Mouse (Mus musculus): Measurements from ENCODE around the gene Yars. TPM values are rescaled to one million over a fixed set of nuclear protein-coding genes. Genes with fewer than 3 reads are reported as not detected.

Gene Yars
- polyA plus RNA-seq, 1 experiment from 2014 or later: 98.9 TPM

- H3K4me1 ChIP-seq: peaks cover 56% of the 10 kb centered on the region
- no peak for DNase-seq (ENCODE audit: low spot score)
- H3K9me3 ChIP-seq (replicated peaks): no peaks in the 10 kb centered on the region
- H3K27ac ChIP-seq: no peak overlapping the region
- peaks cover 86% of the 10 kb centered on the region for H3K27me3 ChIP-seq (ENCODE audit: low read depth, poor library complexity, severe bottlenecking)
- H3K36me3 ChIP-seq: peaks cover 34% of the 10 kb centered on the region
- 98% methylated on average over 12 of the region's 12 CpGs for WGBS
- no peak overlapping the region for H3K4me3 ChIP-seq
These were observed 35.8 kb downstream of the Yars start for GRCm38 (mm10) chr4:129225315-129225714.

- peaks cover 87% of the 10 kb centered on the region for H3K27me3 ChIP-seq (ENCODE audit: low read depth, poor library complexity, severe bottlenecking)
- no peak for DNase-seq (ENCODE audit: low spot score)
- 0 out of 2 replicates have a peak overlapping the region, but pooled peaks have one; percentile 39 for H3K4me3 ChIP-seq
These were observed 36.9 kb downstream of the Yars start for GRCm38 (mm10) chr4:129226441-129226963.

GRCm38 (mm10) chr4:129227170-129227984, 37.8 kb downstream of the Yars start:
- Histone ChIP-seq H3K27me3 (ENCODE audit: low read depth, poor library complexity, severe bottlenecking) (peaks cover 78% of the 10 kb centered on the region), H3K9me3 (replicated peaks) (no peaks in the 10 kb centered on the region), H3K27ac (peak overlapping the region; percentile 58), H3K4me3 (peak overlapping the region; percentile 39), H3K36me3 (peaks cover 14% of the 10 kb centered on the region), H3K4me1 (peaks cover 64% of the 10 kb centered on the region)
- WGBS: 8% methylated on average over 22 of the region's 22 CpGs
- no peak for DNase-seq (ENCODE audit: low spot score)

More at GRCm38 (mm10) chr4:129226441-129226963, 36.9 kb downstream of the Yars start:
- WGBS: 34% methylated on average over 5 of the region's 5 CpGs
- Histone ChIP-seq H3K4me1 (peaks cover 58% of the 10 kb centered on the region), H3K9me3 (replicated peaks) (no peaks in the 10 kb centered on the region), H3K36me3 (peaks cover 22% of the 10 kb centered on the region), H3K27ac (0 out of 2 replicates have a peak overlapping the region, but pooled peaks have one; percentile 42)

GRCm38 (mm10) chr4:129227985-129228381, 38.4 kb downstream of the Yars start:
- Histone ChIP-seq H3K9me3 (replicated peaks) (no peaks in the 10 kb centered on the region), H3K4me3 (peak overlapping the region; percentile 39), H3K27ac (peak overlapping the region; percentile 58), H3K4me1 (peaks cover 58% of the 10 kb centered on the region), H3K27me3 (ENCODE audit: low read depth, poor library complexity, severe bottlenecking) (peaks cover 72% of the 10 kb centered on the region), H3K36me3 (peaks cover 9% of the 10 kb centered on the region)
- WGBS: 36% methylated on average over 8 of the region's 8 CpGs
- no peak for DNase-seq (ENCODE audit: low spot score)

- Histone ChIP-seq H3K36me3 (no peaks in the 10 kb centered on the region), H3K4me3 (no peak overlapping the region), H3K27me3 (ENCODE audit: low read depth, poor library complexity, severe bottlenecking) (peaks cover 42% of the 10 kb centered on the region), H3K27ac (no peak overlapping the region), H3K9me3 (replicated peaks) (no peaks in the 10 kb centered on the region), H3K4me1 (peaks cover 49% of the 10 kb centered on the region)
- DNase-seq (ENCODE audit: low spot score): no peak
- 65% methylated on average over 8 of the region's 8 CpGs for WGBS
These were observed 41.4 kb downstream of the Yars start for GRCm38 (mm10) chr4:129230926-129231325.

GRCm38 (mm10) chr4:129231594-129232450, 42.3 kb downstream of the Yars start:
- 64% methylated on average over 12 of the region's 12 CpGs for WGBS
- Histone ChIP-seq H3K9me3 (replicated peaks) (no peaks in the 10 kb centered on the region), H3K27ac (no peak overlapping the region), H3K4me1 (peaks cover 47% of the 10 kb centered on the region), H3K4me3 (no peak overlapping the region), H3K27me3 (ENCODE audit: low read depth, poor library complexity, severe bottlenecking) (peaks cover 34% of the 10 kb centered on the region), H3K36me3 (no peaks in the 10 kb centered on the region)
- no peak for DNase-seq (ENCODE audit: low spot score)

GRCm38 (mm10) chr4:129232561-129233360, 43.2 kb downstream of the Yars start:
- H3K27me3 ChIP-seq (ENCODE audit: low read depth, poor library complexity, severe bottlenecking): peaks cover 34% of the 10 kb centered on the region
- H3K27ac ChIP-seq: no peak overlapping the region
- no peaks in the 10 kb centered on the region for H3K9me3 ChIP-seq (replicated peaks)
- peaks cover 47% of the 10 kb centered on the region for H3K4me1 ChIP-seq
- DNase-seq (ENCODE audit: low spot score): no peak
- no peaks in the 10 kb centered on the region for H3K36me3 ChIP-seq
- H3K4me3 ChIP-seq: no peak overlapping the region
- WGBS: 72% methylated on average over 9 of the region's 9 CpGs

- Histone ChIP-seq H3K36me3 (0 out of 2 replicates have a peak, but pooled peaks cover 2% of the 10 kb centered on the region), H3K4me3 (no peak overlapping the region), H3K4me1 (peaks cover 58% of the 10 kb centered on the region), H3K9me3 (replicated peaks) (no peaks in the 10 kb centered on the region), H3K27me3 (ENCODE audit: low read depth, poor library complexity, severe bottlenecking) (peaks cover 25% of the 10 kb centered on the region), H3K27ac (no peak overlapping the region)
- no peak for DNase-seq (ENCODE audit: low spot score)
- WGBS: 51% methylated on average over 7 of the region's 7 CpGs
These were observed 44.9 kb downstream of the Yars start for GRCm38 (mm10) chr4:129234488-129234887.

- Histone ChIP-seq H3K27me3 (ENCODE audit: low read depth, poor library complexity, severe bottlenecking) (peaks cover 20% of the 10 kb centered on the region), H3K4me3 (no peak overlapping the region), H3K36me3 (0 out of 2 replicates have a peak, but pooled peaks cover 2% of the 10 kb centered on the region), H3K4me1 (peaks cover 58% of the 10 kb centered on the region), H3K9me3 (replicated peaks) (no peaks in the 10 kb centered on the region), H3K27ac (no peak overlapping the region)
- WGBS: 76% methylated on average over 3 of the region's 3 CpGs
- no peak for DNase-seq (ENCODE audit: low spot score)
These were observed 45.6 kb downstream of the Yars start for GRCm38 (mm10) chr4:129235147-129235546.

- WGBS: 86% methylated on average over 8 of the region's 8 CpGs
- peaks cover 15% of the 10 kb centered on the region for H3K27me3 ChIP-seq (ENCODE audit: low read depth, poor library complexity, severe bottlenecking)
- H3K36me3 ChIP-seq: 0 out of 2 replicates have a peak, but pooled peaks cover 2% of the 10 kb centered on the region
- no peaks in the 10 kb centered on the region for H3K9me3 ChIP-seq (replicated peaks)
- no peak for DNase-seq (ENCODE audit: low spot score)
- no peak overlapping the region for H3K4me3 ChIP-seq
- peaks cover 54% of the 10 kb centered on the region for H3K4me1 ChIP-seq
- no peak overlapping the region for H3K27ac ChIP-seq
These were observed 46.8 kb downstream of the Yars start for GRCm38 (mm10) chr4:129236236-129236813.

GRCm38 (mm10) chr4:129237843-129238441, 48.4 kb downstream of the Yars start:
- Histone ChIP-seq H3K4me1 (peaks cover 56% of the 10 kb centered on the region), H3K27me3 (ENCODE audit: low read depth, poor library complexity, severe bottlenecking) (peaks cover 19% of the 10 kb centered on the region)
- WGBS: 8% methylated on average over 21 of the region's 21 CpGs

More at GRCm38 (mm10) chr4:129237843-129238441, 48.4 kb downstream of the Yars start:
- Histone ChIP-seq H3K9me3 (replicated peaks) (no peaks in the 10 kb centered on the region), H3K36me3 (0 out of 2 replicates have a peak, but pooled peaks cover 2% of the 10 kb centered on the region), H3K4me3 (peak overlapping the region; percentile 78), H3K27ac (0 out of 2 replicates have a peak overlapping the region, but pooled peaks have one; percentile 36)
- DNase-seq (ENCODE audit: low spot score): peak; percentile 72
